Mouse (Mus musculus) midbrain, postnatal 0 days (tissue): ENCODE measurements around the gene Nos3. TPM values are rescaled to one million over a fixed set of nuclear protein-coding genes. Genes with fewer than 3 reads are reported as not detected.

ENCODE experiments used
- ATAC-seq: fragments of 200-750 bp; cut with Nextera tagmentation; 2 replicates; pipeline ENCODE4 v1.8.0; 2017; ENCODE audit warnings: moderate number of reproducible peaks, mild to moderate bottlenecking, moderate TSS enrichment, moderate library complexity; ENCODE audit not compliant: low FRiP score
- DNase-seq: peaks from one replicate; pipeline ENCODE4 v3.0.0-alpha.2; 2015; ENCODE audit warnings: low spot score
- H3K27ac ChIP-seq: fragments of 300-500 bp; sonication (generic); 2 replicates; pipeline ENCODE4 v1.5.1; 2014; ENCODE audit warnings: low read depth, mild to moderate bottlenecking, low read length, mixed read lengths
- H3K27me3 ChIP-seq: fragments of 300-500 bp; sonication (generic); 2 replicates; pipeline ENCODE4 v1.6.1; 2014; ENCODE audit warnings: low read length, control low read depth, mixed read lengths; ENCODE audit not compliant: insufficient read depth
- H3K36me3 ChIP-seq: fragments of 300-500 bp; sonication (generic); 2 replicates; pipeline ENCODE4 v1.6.1; 2014; ENCODE audit warnings: low read length, control low read depth, mixed read lengths; ENCODE audit not compliant: insufficient read depth
- H3K4me1 ChIP-seq: fragments of 300-500 bp; sonication (generic); 2 replicates; pipeline ENCODE4 v1.6.1; 2014; ENCODE audit warnings: mild to moderate bottlenecking, control low read depth, antibody characterized with exemption, low read length, mixed read lengths; ENCODE audit not compliant: insufficient read depth
- H3K4me2 ChIP-seq: fragments of 300-500 bp; sonication (generic); 2 replicates; pipeline ENCODE4 v1.6.1; 2014; ENCODE audit warnings: low read depth, mild to moderate bottlenecking, low read length, mixed read lengths; ENCODE audit not compliant: poor library complexity, severe bottlenecking
- H3K4me3 ChIP-seq: fragments of 300-500 bp; sonication (generic); 2 replicates; pipeline ENCODE4 v1.5.1; 2014; ENCODE audit warnings: low read depth, mild to moderate bottlenecking, low read length, moderate library complexity
- H3K9ac ChIP-seq: fragments of 300-500 bp; sonication (generic); replicated peaks from 2 replicates; pipeline ENCODE4 v1.6.1; 2014; ENCODE audit warnings: mild to moderate bottlenecking, low read length, moderate library complexity, mixed read lengths; ENCODE audit not compliant: poor library complexity, severe bottlenecking
- H3K9me3 ChIP-seq: fragments of 300-500 bp; sonication (generic); 2 replicates; pipeline ENCODE4 v1.6.1; 2016; ENCODE audit warnings: low read length, control low read depth
- CTCF ChIP-seq: IDR thresholded peaks from 2 replicates; pipeline ENCODE4 v1.5.1; 2016; ENCODE audit warnings: antibody characterized with exemption, mild to moderate bottlenecking
- WGBS: fragments of 180-500 bp; shearing (Covaris S2); extraction: QIAGEN DNeasy Blood & Tissue Kit; methylation state at CpG from one replicate; pipeline ENCODE4 v1.1.7; 2014; 5-methylcytosine and 5-hydroxymethylcytosine counted together
- polyA plus RNA-seq: library from polyadenylated mRNA; unstranded; fragments of >200 nt; fragmentation: Nextera tagmentation; extraction: Ambion mirVana; gene quantifications from 2 replicates; pipeline ENCODE4 v1.2.1, GENCODE M21; 2015
- total RNA-seq: library from RNA; depleted of rRNA; stranded (reverse); fragments of >200 nt; gene quantifications from 2 replicates; pipeline ENCODE4 v1.2.3, GENCODE M21; 2014; rRNA removed

Gene Nos3
- total RNA-seq = 11.0 and 14.2 TPM in 2 replicates
- polyA plus RNA-seq = 7.0 and 7.5 TPM in 2 replicates

DNA sequence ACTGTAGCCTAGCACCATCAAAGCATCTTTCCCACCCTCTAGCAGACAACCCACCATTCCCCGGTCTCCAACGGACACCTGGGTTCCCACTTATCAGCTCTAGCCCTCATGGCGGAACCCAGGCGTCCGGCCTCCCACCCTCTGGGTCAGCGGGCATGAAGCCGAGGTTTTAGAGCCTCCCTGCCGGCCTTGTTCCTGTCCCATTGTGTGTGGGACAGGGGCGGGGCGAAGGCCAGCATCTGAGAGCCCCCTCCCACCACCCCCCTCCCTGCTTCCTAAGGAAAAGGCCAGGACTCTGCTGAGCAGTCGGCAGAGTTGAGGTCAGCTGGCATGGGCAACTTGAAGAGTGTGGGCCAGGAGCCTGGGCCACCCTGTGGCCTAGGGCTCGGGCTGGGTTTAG is at the start of gene Nos3:
Gene Nos3 (plus strand): TSS at position 303 of the 400 bp plus-strand sequence.
- no peak for TF ChIP-seq CTCF
- Histone ChIP-seq H3K4me3 (peak within 1 kb of the TSS; percentile 8; the same call in 1 of the 2 replicates), H3K27ac (no peak within 1 kb of the TSS), H3K4me2 (no peak within 1 kb of the TSS), H3K9me3 (no peaks in the 10 kb centered on the region), H3K27me3 (no peaks in the 10 kb centered on the region), H3K36me3 (no peaks in the 10 kb centered on the region), H3K9ac (no peak within 1 kb of the TSS), H3K4me1 (no peaks in the 10 kb centered on the region)
- DNase-seq = no peak
- WGBS = 36% methylated on average over 12 of the region's 12 CpGs
- ATAC-seq = no peak

DNA sequence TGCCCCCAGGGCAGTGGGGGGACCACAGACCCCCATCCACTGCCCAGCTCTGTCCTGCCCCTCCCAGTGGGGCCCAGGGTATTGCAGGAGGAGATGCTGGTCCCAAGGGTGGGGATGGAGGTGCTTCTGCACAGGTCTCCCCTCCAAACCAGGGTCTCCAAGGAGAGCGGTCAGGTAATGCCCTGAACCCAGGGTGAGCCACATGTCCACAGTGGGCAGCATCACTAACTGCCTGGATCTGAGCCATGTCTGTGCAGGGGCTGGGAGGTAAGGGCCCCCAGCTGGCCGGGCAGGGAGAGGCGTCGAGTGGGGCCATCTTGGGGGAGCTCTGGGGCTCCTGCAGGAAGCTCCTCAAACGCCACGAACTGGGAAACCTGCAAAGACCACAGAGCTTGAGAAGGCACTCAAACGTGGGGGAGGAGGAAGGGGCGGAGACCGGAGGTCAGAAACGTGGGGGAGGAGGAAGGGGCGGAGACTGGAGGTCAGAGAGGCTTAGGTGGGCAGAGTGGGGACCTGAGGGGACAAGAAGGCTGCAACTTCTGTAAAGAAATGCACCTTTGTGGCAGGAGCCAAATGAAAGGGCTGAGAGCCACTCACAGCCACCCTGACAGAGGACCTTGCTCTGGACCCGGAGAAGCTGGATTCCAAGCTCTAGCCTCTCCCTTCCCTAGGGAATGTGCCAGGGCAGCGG is 44.7 kb upstream of the Nos3 start:
- ATAC-seq = no peak
- H3K27me3 ChIP-seq = no peaks in the 10 kb centered on the region
- H3K36me3 ChIP-seq = peaks cover 15% of the 10 kb centered on the region
- DNase-seq = no peak
- WGBS = 13% methylated on average over 13 of the region's 13 CpGs
- no peak overlapping the region for H3K9ac ChIP-seq
- H3K27ac ChIP-seq = no peak overlapping the region
- no peak for TF ChIP-seq CTCF
- H3K4me2 ChIP-seq = no peak overlapping the region
- H3K9me3 ChIP-seq = no peaks in the 10 kb centered on the region
- H3K4me1 ChIP-seq = no peaks in the 10 kb centered on the region
- no peak overlapping the region for H3K4me3 ChIP-seq

DNA sequence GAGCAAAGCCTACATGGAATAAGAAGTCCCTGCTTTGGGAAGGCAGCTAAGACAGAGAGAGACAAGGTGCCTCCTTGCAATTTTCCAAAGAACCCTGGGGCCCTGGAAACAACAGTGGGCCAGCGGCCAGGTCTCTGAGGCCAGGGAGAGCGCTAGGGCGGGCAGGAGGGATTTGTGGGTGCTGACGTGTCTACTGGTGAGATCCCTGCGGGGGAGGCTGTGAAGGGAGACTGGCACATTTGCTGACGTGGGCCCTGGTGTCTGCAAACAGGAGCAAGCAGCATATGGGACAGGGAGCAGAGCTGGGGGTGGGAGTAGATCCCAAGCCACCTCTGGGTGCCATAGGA is 44.2 kb upstream of the Nos3 start:
- H3K27ac ChIP-seq = no peak overlapping the region
- no peaks in the 10 kb centered on the region for H3K9me3 ChIP-seq
- no peaks in the 10 kb centered on the region for H3K27me3 ChIP-seq
- ATAC-seq (no peak), DNase-seq (no peak)
- no peak for TF ChIP-seq CTCF
- peaks cover 20% of the 10 kb centered on the region for H3K36me3 ChIP-seq
- no peaks in the 10 kb centered on the region for H3K4me1 ChIP-seq
- no peak overlapping the region for H3K4me2 ChIP-seq
- 32% methylated on average over 6 of the region's 6 CpGs for WGBS
- H3K9ac ChIP-seq = no peak overlapping the region
- no peak overlapping the region for H3K4me3 ChIP-seq

DNA sequence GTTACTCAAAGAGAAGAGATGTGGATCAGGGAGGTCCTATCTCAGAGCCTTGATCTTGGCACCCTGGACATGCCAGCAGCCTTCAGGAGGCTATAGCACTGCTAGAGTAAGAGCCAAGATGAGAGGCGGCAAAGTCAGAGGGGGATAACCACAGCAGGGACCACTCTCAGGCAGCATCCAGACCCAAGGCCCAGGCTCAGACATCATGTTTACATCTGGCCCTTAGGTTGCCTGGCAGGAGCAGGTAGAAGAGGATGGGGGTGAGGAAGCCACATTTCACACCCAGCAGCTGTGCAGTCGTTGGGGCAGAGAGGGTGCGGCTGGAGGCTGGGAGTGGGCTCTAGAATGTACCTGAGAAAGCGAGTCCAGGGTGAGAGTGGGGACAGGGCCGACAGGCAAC is 43.7 kb upstream of the Nos3 start:
- ATAC-seq (no peak), DNase-seq (no peak)
- no peaks in the 10 kb centered on the region for H3K27me3 ChIP-seq
- H3K4me2 ChIP-seq = no peak overlapping the region
- no peak overlapping the region for H3K27ac ChIP-seq
- no peak overlapping the region for H3K9ac ChIP-seq
- no peak overlapping the region for H3K4me3 ChIP-seq
- TF ChIP-seq CTCF = no peak
- H3K4me1 ChIP-seq = no peaks in the 10 kb centered on the region
- peaks cover 25% of the 10 kb centered on the region for H3K36me3 ChIP-seq
- H3K9me3 ChIP-seq = no peaks in the 10 kb centered on the region
- 55% methylated on average over 5 of the region's 5 CpGs for WGBS

DNA sequence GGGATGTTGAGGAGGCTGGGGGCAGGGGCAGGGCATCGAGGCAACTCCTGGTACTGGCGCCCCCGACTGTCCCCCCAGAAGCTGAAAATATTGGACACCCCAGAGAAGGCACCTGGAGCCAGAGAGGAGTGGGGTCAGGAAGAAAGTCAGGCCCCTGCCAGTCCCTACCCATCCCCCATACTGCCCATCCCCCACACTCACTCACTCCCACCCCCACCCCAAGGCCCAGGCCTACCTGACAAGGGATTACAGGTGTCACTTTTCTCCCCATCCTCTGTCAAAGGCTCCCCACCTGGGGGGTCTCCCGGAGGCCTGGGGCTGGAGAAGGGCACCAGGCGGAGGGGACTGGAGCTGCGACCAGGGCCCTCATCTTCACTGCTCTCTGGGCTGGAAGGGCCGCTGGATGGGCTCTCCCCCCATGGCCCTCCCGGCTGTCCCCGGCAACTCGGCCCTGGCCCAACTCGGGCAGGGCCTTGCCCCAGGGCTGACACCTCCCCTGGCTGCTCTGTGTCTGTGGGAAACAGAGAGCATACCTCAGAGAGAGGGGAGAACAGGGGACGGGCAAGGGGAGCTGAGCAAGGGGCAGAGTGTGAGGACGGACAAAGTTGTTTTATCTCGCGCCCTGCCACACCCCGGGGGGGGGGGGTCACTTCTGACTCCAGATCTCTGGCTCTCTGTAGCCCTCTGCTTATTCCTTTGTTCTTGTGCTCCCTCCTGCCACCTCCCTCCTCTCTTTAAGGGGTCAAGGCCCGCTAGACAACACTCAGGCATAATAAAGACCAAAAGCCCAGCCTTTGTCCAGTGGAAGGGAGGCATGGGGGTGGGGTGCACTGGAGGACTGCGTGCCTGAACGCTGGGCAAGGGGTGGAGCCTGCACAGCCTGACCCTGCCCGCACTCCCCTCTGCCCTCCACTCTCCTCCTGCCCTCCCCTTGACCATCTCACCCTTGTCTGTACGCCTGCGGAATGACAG is 42.6 kb upstream of the Nos3 start:
- no peak for DNase-seq
- H3K4me1 ChIP-seq = no peaks in the 10 kb centered on the region
- WGBS = 8% methylated on average over 21 of the region's 22 CpGs
- H3K4me3 ChIP-seq = no peak overlapping the region
- no peak overlapping the region for H3K9ac ChIP-seq
- no peaks in the 10 kb centered on the region for H3K9me3 ChIP-seq
- H3K27ac ChIP-seq = no peak overlapping the region
- no peak overlapping the region for H3K4me2 ChIP-seq
- TF ChIP-seq CTCF = no peak
- ATAC-seq = no peak
- peaks cover 29% of the 10 kb centered on the region for H3K36me3 ChIP-seq
- H3K27me3 ChIP-seq = no peaks in the 10 kb centered on the region

DNA sequence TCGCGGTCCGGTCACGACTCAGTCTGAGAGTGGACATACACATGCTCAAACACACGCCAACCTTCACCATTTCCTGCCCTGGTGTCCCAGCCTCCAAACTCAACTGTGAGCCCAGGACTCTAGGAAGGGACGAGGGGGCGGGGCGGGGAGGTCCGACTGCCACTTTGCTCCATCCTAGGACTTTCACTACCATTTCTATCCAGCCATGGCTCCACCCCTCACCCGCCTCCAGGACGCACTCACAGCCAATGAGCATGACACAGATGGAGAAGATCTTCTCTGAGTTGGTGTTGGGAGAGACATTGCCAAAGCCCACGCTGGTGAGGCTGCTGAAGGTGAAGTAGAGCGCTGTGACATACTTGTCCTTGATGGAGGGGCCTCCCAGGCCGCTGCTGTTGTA is 39.4 kb upstream of the Nos3 start:
- DNase-seq (no peak), ATAC-seq (no peak)
- Histone ChIP-seq H3K27ac (no peak overlapping the region), H3K9me3 (no peaks in the 10 kb centered on the region), H3K27me3 (no peaks in the 10 kb centered on the region), H3K4me3 (no peak overlapping the region), H3K9ac (no peak overlapping the region), H3K36me3 (peaks cover 29% of the 10 kb centered on the region), H3K4me1 (peaks cover 9% of the 10 kb centered on the region; the same call in 1 of the 2 replicates), H3K4me2 (no peak overlapping the region)
- 54% methylated on average over 14 of the region's 14 CpGs for WGBS
- TF ChIP-seq CTCF = no peak
